Mouse (Mus musculus): ENCODE data around the gene Gabbr1.
"Not testable (repeated sequence)": the region's sequence is repeated elsewhere in the genome, so short reads cannot be mapped to it uniquely, and the experiment has no call there.

Gene Gabbr1

GRCm38 (mm10) chr17:37045611-37046311 is at the start of gene Gabbr1:
Gene Gabbr1, plus strand, starts transcription at chr17:37045966.
- DNase-seq (ENCODE audit: low read depth), result peak; percentile 84

DNA sequence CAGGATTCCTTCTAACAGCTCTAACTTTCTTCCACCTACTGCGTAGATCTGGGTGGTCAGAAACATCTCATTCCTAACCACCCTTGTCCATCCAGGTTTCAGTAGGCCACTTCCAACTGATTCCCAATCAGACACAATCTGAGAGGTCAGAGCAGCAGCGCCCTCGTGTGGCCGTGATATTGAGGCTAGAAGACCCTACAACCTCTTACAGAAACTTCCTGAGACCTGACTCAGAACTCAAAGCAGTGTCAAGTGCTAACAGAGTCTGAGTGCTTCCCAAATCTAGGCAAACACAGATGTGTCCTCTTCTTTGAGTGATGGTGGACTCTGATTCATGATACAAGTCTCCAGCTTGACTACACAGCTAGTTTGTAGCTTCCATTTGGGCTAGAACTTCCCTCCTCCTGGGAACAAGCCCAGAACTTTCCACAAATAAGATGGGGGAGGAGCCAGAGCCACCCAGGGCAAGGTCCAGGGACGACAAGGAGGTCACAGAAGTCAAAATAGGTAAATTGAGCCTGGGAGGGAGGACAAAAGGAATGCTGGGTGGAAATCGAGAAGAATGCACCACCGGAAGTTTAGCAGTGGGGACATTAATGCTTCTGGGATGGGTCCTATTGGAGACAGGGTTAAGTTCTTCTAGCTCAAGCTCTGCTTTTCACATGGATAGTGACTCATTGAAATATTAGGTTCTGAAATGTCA is 48.6 kb upstream of the Gabbr1 start:
- peak; percentile 80 for DNase-seq (ENCODE audit: low read depth)

- no peak for DNase-seq (ENCODE audit: low read depth)
Observed at GRCm38 (mm10) chr17:36998477-36998876, 47.3 kb upstream of the Gabbr1 start.

- no peak for DNase-seq (ENCODE audit: low read depth)
Observed at GRCm38 (mm10) chr17:37000863-37001262, 44.9 kb upstream of the Gabbr1 start, which contains the start of gene Zfp57. Gene Zfp57, plus strand, starts transcription at chr17:37001163.

DNA sequence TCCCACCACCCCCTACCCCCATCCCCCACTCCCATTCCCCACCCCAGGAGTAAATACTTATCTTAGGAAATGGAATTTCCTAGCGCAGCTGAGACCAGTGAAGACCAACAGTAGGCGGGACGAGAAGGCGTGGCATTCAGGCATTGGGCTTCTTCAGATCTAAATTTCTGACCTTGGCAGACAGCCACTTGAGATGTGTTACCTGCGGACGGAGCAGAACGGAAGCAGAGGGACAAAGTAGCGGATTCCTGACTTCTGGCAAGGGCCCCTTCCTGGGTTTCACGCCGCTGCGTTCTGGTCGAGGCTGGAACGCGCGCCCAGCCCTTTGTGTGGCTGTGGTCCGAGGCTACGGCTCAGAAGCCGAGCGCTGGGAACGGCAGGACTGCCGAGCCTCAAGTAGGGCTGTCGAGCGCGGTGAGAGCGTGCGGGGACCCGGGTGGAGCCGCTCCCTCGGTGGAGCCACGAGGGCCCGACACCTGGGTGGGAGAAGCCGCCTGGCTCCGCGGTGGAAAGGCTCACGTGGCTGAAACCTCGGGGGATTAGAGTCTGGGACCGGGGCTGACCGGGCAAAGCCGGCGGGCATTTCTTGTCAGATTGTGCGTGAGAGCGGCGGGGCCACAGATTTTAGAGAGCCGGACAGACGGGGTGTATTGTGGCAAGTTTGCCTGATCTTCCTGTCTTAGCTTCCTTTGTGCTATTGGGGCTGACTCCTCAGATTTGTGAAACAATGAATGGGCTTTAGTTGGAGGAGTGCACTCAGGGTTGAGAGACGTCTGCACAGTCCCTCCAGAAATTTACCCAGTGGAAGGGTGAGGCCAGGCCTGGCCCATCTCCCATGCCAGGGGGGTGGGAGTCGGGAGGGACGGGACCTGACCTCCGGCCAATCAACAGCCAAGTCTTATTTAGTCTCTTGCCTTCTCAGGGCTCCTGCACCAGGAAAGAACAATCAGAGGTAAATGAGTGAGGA is 43.1 kb upstream of the Gabbr1 start:
- no peak for DNase-seq (ENCODE audit: low read depth)

DNA sequence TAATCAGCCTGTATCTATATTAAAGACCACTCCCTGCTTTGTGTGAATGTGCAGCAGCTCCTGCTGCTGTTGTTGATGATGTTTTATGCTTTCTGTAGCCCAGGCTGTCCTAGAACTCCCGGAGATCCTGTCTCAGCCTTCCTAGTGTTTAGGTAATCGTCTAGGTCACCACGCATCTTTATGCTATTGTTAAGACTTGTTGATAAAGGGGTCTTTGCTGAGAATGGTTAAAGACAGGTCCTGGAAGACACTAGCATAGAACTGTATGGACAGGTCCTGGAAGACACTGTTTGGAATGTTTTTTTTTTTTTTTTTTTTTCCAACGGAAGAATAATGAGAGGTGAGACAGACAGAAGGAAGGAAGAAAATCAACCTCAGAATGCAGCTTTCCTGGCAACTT is 42.4 kb upstream of the Gabbr1 start:
- DNase-seq (ENCODE audit: low read depth), result no peak

DNA sequence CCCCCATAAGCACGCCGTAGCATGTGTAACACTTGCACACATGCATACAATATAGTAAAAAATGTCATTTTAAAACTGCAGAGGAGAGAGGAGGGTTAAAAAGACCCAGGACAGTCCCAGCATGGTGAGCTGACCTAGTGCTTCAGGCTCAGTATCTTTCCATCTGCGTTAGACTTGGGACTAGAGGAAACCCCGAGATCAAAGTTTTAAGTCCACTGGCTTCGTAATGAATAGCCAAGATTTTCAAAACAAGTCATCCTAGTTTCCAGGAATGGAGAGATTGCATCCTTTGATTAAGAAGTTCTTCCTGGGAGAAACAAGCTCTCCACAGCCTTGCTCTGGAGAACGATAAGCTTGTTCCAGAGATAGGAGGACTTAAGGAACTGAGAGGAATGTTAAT is 37.6 kb upstream of the Gabbr1 start:
- DNase-seq (ENCODE audit: low read depth), result no peak

- DNase-seq (ENCODE audit: low read depth), result no peak
Observed at GRCm38 (mm10) chr17:37009460-37010042, 36.2 kb upstream of the Gabbr1 start.

- no peak for DNase-seq (ENCODE audit: low read depth)
Observed at GRCm38 (mm10) chr17:37011719-37012118, 34.0 kb upstream of the Gabbr1 start.

DNA sequence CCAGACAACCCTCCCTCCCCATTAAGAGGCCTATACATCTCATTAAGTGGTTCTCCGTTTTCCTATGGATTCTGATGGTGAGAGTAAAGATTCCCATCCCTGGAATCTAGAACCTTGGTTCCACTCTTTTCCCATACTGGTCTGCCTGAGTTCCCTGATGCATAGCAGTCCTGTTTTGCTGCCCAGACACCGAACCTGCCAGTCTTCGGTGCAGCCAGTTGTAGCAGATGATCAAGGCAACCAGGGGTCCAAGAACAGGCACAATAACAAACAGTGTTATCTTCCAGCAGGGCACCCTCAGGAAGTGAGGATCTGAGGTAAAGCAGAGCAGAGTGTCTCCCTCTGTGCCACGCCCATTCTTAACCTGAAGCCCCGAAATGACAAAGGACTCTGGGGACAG is 33.6 kb upstream of the Gabbr1 start:
- no peak for DNase-seq (ENCODE audit: low read depth)

- no peak for DNase-seq (ENCODE audit: low read depth)
Observed at GRCm38 (mm10) chr17:37016333-37016732, 29.4 kb upstream of the Gabbr1 start.

- DNase-seq (ENCODE audit: low read depth), result no peak
Observed at GRCm38 (mm10) chr17:37018328-37018727, 27.4 kb upstream of the Gabbr1 start.

- not testable (repeated sequence) for DNase-seq (ENCODE audit: low read depth)
Observed at GRCm38 (mm10) chr17:37019242-37019641, 26.5 kb upstream of the Gabbr1 start.

DNA sequence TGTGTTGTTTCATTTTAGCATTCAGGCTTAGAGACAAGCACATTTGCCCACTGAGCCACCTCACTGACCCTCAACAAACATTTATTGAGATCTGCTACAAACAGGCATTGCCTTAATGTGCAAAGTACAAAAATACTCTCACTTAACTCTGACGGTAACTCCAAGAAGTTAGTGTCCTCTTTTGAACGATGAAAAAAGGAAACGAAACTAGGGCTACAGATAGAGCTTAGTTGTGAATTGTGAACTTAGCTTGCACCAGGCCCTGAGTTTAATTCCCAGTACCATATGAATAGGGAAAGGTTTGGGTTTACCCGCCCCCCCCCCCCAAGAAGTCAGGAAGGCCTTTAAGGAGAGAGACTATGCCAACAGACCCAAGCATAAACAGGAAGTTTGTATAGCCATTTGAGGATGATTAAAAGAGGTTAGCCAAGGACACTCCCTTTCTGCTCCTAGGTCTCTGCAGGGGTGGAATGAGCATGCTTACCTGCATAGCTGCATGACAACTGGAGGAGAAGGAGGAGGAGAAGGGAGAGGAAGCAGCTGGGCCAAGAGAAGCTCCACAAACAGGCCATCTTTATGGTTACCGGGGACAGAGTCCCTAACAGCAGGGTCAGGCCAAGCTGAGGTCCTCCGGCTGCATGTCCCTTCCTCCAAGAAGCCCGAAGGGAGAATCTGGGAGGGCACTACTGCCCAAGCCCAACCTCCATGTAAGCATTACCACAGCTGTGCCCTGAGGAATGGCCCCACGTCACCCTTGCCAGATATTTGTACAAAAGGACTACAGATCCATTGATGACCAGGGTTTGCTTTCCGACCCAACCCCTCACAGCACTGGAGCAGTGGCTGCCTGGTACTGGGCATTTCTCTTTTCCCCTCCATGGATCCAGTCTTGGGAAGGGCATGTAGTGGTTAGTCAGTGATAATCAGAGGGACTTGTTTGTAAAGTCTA is 22.9 kb upstream of the Gabbr1 start, which contains the start of gene Mog:
Mog (minus strand) TSS at position 771 of the 949 bp plus-strand sequence.
- no peak for DNase-seq (ENCODE audit: low read depth)

GRCm38 (mm10) chr17:37026425-37026824 is 19.3 kb upstream of the Gabbr1 start:
- no peak for DNase-seq (ENCODE audit: low read depth)

- no peak for DNase-seq (ENCODE audit: low read depth)
Observed at GRCm38 (mm10) chr17:37027486-37027885, 18.3 kb upstream of the Gabbr1 start.

DNA sequence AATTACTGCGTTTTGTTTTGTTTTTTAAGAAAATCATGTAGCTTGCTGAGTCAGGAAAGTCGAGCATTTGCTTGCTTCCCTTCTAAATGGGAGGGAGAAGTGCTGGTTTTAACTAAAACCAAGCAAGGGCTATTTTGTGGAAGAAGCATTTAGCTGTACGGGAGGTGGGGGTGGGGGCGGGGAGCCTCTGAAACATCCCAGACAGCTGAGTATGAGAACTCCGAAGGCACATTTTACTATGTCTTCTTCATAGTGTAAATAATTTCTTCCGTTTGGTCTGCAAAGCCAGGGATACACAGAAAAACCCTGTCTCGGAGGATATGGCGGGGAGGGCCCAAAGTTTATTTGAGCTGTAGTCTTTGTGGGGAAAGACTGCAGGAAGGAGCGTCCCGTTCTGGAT is 17.6 kb upstream of the Gabbr1 start:
- no peak for DNase-seq (ENCODE audit: low read depth)

GRCm38 (mm10) chr17:37028683-37029120 is 17.1 kb upstream of the Gabbr1 start:
- DNase-seq (ENCODE audit: low read depth), result peak; percentile 81

DNA sequence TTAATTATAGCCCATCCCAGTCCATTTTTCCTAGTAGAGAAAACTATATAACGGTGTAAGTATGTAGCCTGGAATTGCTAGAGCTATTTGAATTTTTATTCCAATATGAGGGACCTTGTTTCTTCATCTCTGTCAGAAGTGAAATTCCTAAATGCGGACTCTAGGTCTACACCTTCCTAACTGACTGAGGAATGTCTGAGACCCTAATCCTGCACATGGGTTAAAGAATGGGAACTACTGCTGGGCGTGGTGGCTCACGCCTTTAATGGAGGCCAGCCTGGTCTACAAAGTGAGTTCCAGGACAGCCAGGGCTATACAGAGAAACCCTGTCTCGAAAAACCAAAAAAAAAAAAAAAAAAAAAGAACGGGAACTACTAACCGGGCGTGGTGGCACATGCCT is 16.6 kb upstream of the Gabbr1 start:
- no peak for DNase-seq (ENCODE audit: low read depth)

DNA sequence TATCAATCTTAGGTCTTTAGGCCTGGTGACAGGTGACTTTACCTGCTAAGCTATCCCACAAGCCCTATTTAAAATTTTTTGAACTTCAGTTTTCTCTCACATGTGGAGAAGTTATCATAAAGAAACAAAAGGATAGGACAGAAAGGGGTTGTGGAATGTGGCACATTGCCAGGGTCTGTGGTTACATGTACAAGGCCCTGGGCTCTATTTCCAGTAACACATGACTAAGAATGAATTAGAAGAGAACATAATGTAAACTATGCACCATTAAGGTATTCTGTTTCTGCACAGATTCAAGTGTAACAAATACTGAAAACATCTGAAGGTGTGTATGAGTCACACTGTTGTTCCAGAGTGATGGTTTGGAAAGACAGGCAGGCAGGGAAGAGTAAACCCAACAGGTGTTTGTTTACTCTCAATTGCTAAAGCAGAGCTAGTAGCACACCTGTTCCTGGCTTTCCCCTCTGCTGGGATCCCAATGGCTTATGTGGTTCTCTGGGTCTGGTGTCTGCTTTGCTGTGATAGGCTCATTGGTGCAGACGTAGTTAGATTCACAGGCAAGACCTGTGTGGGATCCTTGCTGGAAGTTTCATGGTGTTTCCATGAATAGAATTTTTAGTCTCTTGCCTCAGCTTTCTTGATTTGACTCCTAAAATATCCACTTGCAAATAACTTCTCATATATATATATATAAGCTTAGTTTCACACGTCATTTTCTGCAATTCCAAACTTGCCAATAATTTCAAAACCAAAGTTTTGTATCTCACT is 6.5 kb upstream of the Gabbr1 start:
- no peak for DNase-seq (ENCODE audit: low read depth)

Data from naive thymus-derived CD4-positive, alpha-beta T cell, adult 2 months (primary cell).